ENCODE assay signal across 7 mouse cellular contexts in genomic region chr17:71615638-71616318, GRCm38 (mm10). TPM values are rescaled to one million over a fixed set of nuclear protein-coding genes. Genes with fewer than 3 reads are reported as not detected.
A peak's percentile ranks its signal among the peaks of the same experiment; 100 is the strongest.
DNase-seq lines count a peak whose midpoint lies in the region; ATAC-seq lines count a peak whose summit lies in the region.

TSS of gene Wdr43 (plus strand) at chr17:71615895.

- DNase-seq in adrenal gland, postnatal 14 days, result peak; percentile 98
- DNase-seq in embryonic facial prominence, embryonic 11.5 days (ENCODE audit: low spot score), result peak; percentile 98
- DNase-seq in heart, adult 11 months, result peak; percentile 100
- DNase-seq in kidney, adult 18-20 months, result peak; percentile 96
- peak; percentile 97 for DNase-seq in limb, embryonic 11.5 days (ENCODE audit: low spot score)
- DNase-seq in midbrain, embryonic 14.5 days, result peak; percentile 99
- peak; percentile 93 to 95 for DNase-seq in spleen, adult 18-20 months

- peak within 1 kb of the TSS; percentile 67 for H3K4me2 ChIP-seq in embryonic facial prominence, embryonic 11.5 days (ENCODE audit: low read depth, low read length)
- peak within 1 kb of the TSS; percentile 48 for H3K4me2 ChIP-seq in limb, embryonic 11.5 days (ENCODE audit: low read depth, severe bottlenecking)
- peak within 1 kb of the TSS; percentile 89 for H3K4me2 ChIP-seq in midbrain, embryonic 14.5 days (ENCODE audit: low read length)

- no peaks in the 10 kb centered on the region for H3K9me3 ChIP-seq in embryonic facial prominence, embryonic 11.5 days (replicated peaks; ENCODE audit: control insufficient read depth, low read length)
- no peaks in the 10 kb centered on the region for H3K9me3 ChIP-seq in limb, embryonic 11.5 days (ENCODE audit: control insufficient read depth, low read length)
- no peaks in the 10 kb centered on the region for H3K9me3 ChIP-seq in midbrain, embryonic 14.5 days (ENCODE audit: control insufficient read depth, low read length)

- H3K9ac ChIP-seq in embryonic facial prominence, embryonic 11.5 days (replicated peaks; ENCODE audit: low read length), result peak within 1 kb of the TSS; percentile 94
- peak within 1 kb of the TSS; percentile 92 for H3K9ac ChIP-seq in limb, embryonic 11.5 days (ENCODE audit: low read length)
- H3K9ac ChIP-seq in midbrain, embryonic 14.5 days (replicated peaks; ENCODE audit: low read length), result peak within 1 kb of the TSS; percentile 80

- ATAC-seq in embryonic facial prominence, embryonic 11.5 days (replicated peaks; ENCODE audit: insufficient number of reproducible peaks, low FRiP score, low TSS enrichment, low read depth), result peak; percentile 99
- ATAC-seq in limb, embryonic 11.5 days (ENCODE audit: insufficient number of reproducible peaks, low FRiP score, low TSS enrichment, low read depth), result peak; percentile 100
- ATAC-seq in midbrain, embryonic 14.5 days (ENCODE audit: low FRiP score, low TSS enrichment), result peak; percentile 100

- H3K4me3 ChIP-seq in embryonic facial prominence, embryonic 11.5 days (ENCODE audit: low read depth, low read length), result peak within 1 kb of the TSS; percentile 100
- peak within 1 kb of the TSS; percentile 96 for H3K4me3 ChIP-seq in limb, embryonic 11.5 days (ENCODE audit: low read depth, low read length)
- peak within 1 kb of the TSS; percentile 97 for H3K4me3 ChIP-seq in midbrain, embryonic 14.5 days (replicated peaks; ENCODE audit: low read depth, low read length)

- H3K27ac ChIP-seq in embryonic facial prominence, embryonic 11.5 days (replicated peaks; ENCODE audit: low read depth, low read length), result peak within 1 kb of the TSS; percentile 28
- H3K27ac ChIP-seq in limb, embryonic 11.5 days (replicated peaks; ENCODE audit: low read depth, low read length), result no peak within 1 kb of the TSS; the same call in 1 of the 2 replicates
- H3K27ac ChIP-seq in midbrain, embryonic 14.5 days (replicated peaks; ENCODE audit: low read depth, low read length), result peak within 1 kb of the TSS; percentile 74

- no peaks in the 10 kb centered on the region for H3K27me3 ChIP-seq in embryonic facial prominence, embryonic 11.5 days (ENCODE audit: control insufficient read depth, insufficient read depth, low read length)
- no peaks in the 10 kb centered on the region for H3K27me3 ChIP-seq in limb, embryonic 11.5 days (ENCODE audit: control insufficient read depth, insufficient read depth, low read length)
- H3K27me3 ChIP-seq in midbrain, embryonic 14.5 days (ENCODE audit: control insufficient read depth, insufficient read depth, low read length), result no peaks in the 10 kb centered on the region

- H3K4me1 ChIP-seq in embryonic facial prominence, embryonic 11.5 days (ENCODE audit: control insufficient read depth, insufficient read depth, low read length), result no peaks in the 10 kb centered on the region
- 0 out of 2 replicates have a peak, but pooled peaks cover 6% of the 10 kb centered on the region for H3K4me1 ChIP-seq in limb, embryonic 11.5 days (ENCODE audit: control insufficient read depth, insufficient read depth, low read length)
- H3K4me1 ChIP-seq in midbrain, embryonic 14.5 days (ENCODE audit: control insufficient read depth, insufficient read depth, low read length), result peaks cover 14% of the 10 kb centered on the region

- 4% methylated on average over 40 of the region's 40 CpGs for WGBS in embryonic facial prominence, embryonic 11.5 days
- WGBS in limb, embryonic 11.5 days, result 6% methylated on average over 40 of the region's 40 CpGs
- WGBS in midbrain, embryonic 14.5 days, result 5% methylated on average over 40 of the region's 40 CpGs

- no peaks in the 10 kb centered on the region; the same call in 1 of the 2 replicates for H3K36me3 ChIP-seq in embryonic facial prominence, embryonic 11.5 days (replicated peaks; ENCODE audit: control insufficient read depth, insufficient read depth, low read depth, low read length)
- H3K36me3 ChIP-seq in limb, embryonic 11.5 days (ENCODE audit: control insufficient read depth, insufficient read depth, low read length), result no peaks in the 10 kb centered on the region
- H3K36me3 ChIP-seq in midbrain, embryonic 14.5 days (ENCODE audit: control insufficient read depth, insufficient read depth, low read length), result peaks cover 7% of the 10 kb centered on the region; the same call in 1 of the 2 replicates

RNA-seq across cellular contexts. Expression of gene Wdr43, which starts in this region (rescaled TPM):
- total RNA-seq in adrenal gland, postnatal 14 days (2021), result 63.9 and 75.8 TPM in 2 replicates
- 104 and 113 TPM in 2 replicates for polyA plus RNA-seq in embryonic facial prominence, embryonic 11.5 days (2014; fragmentation: Nextera tagmentation; extraction: Ambion mirVana)
- 104 and 106 TPM in 2 replicates for polyA plus RNA-seq in limb, embryonic 11.5 days (2014; fragmentation: Nextera tagmentation; extraction: Ambion mirVana)
- polyA plus RNA-seq in midbrain, embryonic 14.5 days (2014; fragmentation: Nextera tagmentation; extraction: Ambion mirVana), result 38.8 and 57.0 TPM in 2 replicates
